Mouse (Mus musculus): ENCODE data around the gene Nat8f4. TPM values are rescaled to one million over a fixed set of nuclear protein-coding genes. Genes with fewer than 3 reads are reported as not detected.

Nat8f4 gene
- polyA plus RNA-seq, 1 experiment = 5.5 TPM

DNA sequence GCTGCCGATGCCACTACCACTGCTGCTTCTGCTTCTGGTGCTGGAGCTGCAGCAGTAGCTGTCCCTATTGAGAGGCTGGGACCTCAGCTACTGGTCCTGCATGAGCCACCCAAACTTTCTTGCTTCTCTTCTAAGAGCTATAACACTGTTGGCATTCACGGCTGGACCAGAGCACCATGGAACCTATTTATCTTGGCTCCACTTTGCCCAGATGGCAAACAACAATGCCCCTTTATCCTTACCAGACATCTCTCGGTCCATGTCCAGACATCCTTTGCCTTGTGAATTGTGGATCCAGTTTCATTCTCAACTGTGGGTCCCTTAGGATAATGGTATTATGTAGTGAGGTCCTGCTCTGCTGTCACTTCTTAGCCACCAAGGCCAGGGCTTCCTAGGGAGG, 43.4 kb downstream of the Nat8f4 start:
- TF ChIP-seq CTCF (IDR thresholded peaks at IDR 0.05; ENCODE audit: borderline replicate concordance, extremely low read depth, insufficient read depth, insufficient read length) (no peak), POLR2A (IDR thresholded peaks at IDR 0.05; ENCODE audit: borderline replicate concordance, extremely low read depth, insufficient read depth, insufficient read length, poor library complexity, severe bottlenecking) (no peak)

DNA sequence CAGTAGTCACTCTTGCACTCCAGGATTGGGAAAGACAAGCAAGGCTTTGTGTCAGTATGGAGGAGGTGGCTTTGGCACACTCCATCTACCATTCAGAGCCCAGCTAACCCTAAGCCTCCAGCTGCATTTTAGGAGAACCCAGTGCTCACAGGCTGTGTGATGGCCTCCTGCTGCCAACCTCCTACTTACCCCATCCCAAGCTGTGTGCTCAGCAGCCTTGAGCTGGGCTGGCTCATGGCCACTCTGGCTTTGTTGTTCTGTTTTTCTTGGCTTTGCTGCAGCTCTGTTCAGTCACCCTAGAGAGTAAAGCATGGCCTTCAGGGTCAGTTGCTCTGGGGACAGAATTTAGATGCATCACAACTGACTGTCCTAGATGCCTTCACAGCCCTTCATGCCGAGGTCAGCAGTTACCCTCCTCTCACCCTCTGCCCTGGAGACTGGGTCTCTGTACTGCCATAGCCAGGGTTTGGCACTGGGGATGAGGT, 48.4 kb downstream of the Nat8f4 start:
- no peak for TF ChIP-seq POLR2A (IDR thresholded peaks at IDR 0.05; ENCODE audit: borderline replicate concordance, extremely low read depth, insufficient read depth, insufficient read length, poor library complexity, severe bottlenecking)
- TF ChIP-seq CTCF (IDR thresholded peaks at IDR 0.05; ENCODE audit: borderline replicate concordance, extremely low read depth, insufficient read depth, insufficient read length) = no peak
- DNase-seq (ENCODE audit: low read depth) = peak; percentile 40

More for the DNA sequence above, 43.4 kb downstream of the Nat8f4 start:
- no peak for DNase-seq (ENCODE audit: low read depth)

DNA sequence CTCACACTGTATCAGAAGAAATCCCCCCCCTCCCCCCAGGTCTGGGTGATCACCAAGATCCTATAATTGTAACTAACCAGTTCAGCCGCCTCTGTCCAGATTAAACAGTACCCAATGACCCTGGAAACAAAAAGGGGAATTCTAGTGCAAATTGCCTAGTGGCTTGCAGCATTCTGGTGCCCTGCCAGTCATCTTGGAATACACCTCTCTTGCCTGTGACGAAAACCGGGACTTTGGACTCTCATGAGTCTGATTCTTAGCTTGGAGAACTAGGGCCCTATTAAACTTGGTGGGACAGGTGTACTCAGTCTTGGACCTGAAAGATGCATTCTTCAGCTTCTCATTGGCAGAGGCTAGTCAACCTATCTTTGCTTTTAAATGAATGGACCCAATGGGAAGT, 51.2 kb downstream of the Nat8f4 start:
- DNase-seq (ENCODE audit: low read depth) = no peak
- TF ChIP-seq POLR2A (IDR thresholded peaks at IDR 0.05; ENCODE audit: borderline replicate concordance, extremely low read depth, insufficient read depth, insufficient read length, poor library complexity, severe bottlenecking) (no peak), CTCF (IDR thresholded peaks at IDR 0.05; ENCODE audit: borderline replicate concordance, extremely low read depth, insufficient read depth, insufficient read length) (no peak)

DNA sequence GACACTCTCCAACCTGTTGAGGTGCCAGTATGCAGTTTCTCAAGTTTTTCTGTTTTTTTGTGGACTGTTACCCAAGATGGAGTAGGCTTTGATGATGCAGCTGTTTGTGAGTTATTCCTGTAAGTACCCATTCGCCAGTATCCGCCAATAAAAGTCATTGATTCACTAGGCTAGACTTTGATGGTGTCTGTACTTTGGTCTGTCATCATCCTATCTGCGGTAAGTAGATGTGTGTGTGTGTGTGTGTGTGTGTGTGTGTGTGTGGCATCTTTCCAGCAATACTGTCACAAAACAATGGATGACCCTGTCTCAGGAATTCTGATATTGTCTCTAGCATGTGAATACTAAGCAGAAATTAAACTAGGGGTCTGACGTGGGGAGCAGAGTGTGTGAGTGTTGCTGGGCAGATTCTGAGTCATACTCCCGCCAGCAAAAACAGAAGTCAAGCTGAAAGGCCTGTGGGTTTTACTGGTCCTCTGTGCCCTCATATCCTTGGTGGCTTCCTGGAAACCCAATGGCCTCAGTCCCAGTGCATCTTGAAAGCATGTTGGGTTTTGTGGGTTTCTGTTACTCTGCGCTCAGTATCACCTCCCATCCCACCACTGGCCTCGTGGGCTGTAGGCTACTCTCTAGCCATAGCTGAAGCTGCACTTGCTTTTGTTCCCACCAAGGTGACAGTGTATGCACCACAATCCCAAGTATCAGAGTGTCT, 53.5 kb downstream of the Nat8f4 start:
- TF ChIP-seq CTCF (IDR thresholded peaks at IDR 0.05; ENCODE audit: borderline replicate concordance, extremely low read depth, insufficient read depth, insufficient read length) (no peak), POLR2A (IDR thresholded peaks at IDR 0.05; ENCODE audit: borderline replicate concordance, extremely low read depth, insufficient read depth, insufficient read length, poor library complexity, severe bottlenecking) (no peak)
- no peak for DNase-seq (ENCODE audit: low read depth)

DNA sequence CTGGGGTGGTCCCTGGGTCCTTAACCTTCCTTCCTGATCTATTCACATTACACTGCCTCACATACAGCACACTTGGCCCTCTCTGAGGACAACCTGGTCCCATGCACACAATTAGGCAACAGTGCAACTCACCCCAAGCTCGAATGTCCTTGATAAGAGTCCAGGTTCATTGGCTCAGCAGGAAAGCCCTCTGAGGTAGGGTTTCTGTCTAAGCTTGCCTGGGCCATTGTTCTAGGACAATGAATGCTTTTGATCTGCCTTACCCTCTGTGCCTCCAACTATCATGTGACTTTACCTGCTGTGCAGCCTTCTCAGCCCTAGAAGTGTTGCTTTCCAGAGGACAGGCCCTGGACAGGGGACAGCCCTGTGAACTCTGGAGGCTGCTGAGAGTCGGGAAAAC, 55.4 kb downstream of the Nat8f4 start:
- DNase-seq (ENCODE audit: low read depth) = no peak
- TF ChIP-seq CTCF (IDR thresholded peaks at IDR 0.05; ENCODE audit: borderline replicate concordance, extremely low read depth, insufficient read depth, insufficient read length) = no peak
- no peak for TF ChIP-seq POLR2A (IDR thresholded peaks at IDR 0.05; ENCODE audit: borderline replicate concordance, extremely low read depth, insufficient read depth, insufficient read length, poor library complexity, severe bottlenecking)

Other genes with a start within 250 kb of the Nat8f4 start
- gene Nat8f7, start 191.7 kb downstream of the Nat8f4 start, polyA plus RNA-seq (2012; rRNA removed) = not detected in 2 replicates
- gene Nat8f3, start 139.1 kb downstream of the Nat8f4 start, polyA plus RNA-seq (2012; rRNA removed) = 0.08 TPM in 1 of 2 replicates, not detected in the other
- gene Nat8f6, start 83.9 kb downstream of the Nat8f4 start, polyA plus RNA-seq (2012; rRNA removed) = 0.08 TPM in 1 of 2 replicates, not detected in the other
- not detected in 2 replicates for gene Nat8f5, start 83.9 kb downstream of the Nat8f4 start, polyA plus RNA-seq (2012; rRNA removed)
- not detected in 2 replicates for gene Nat8, start 72.8 kb downstream of the Nat8f4 start, polyA plus RNA-seq (2012; rRNA removed)
- gene Nat8f2, start 35.7 kb downstream of the Nat8f4 start, polyA plus RNA-seq (2012; rRNA removed) = 0.03 and 0.10 TPM in 2 replicates
- gene Tprkb, start 7.0 kb upstream of the Nat8f4 start, polyA plus RNA-seq (2012; rRNA removed) = 35.5 and 40.7 TPM in 2 replicates
- gene Nat8f1, start 10.8 kb upstream of the Nat8f4 start, polyA plus RNA-seq (2012; rRNA removed) = 16.5 and 17.1 TPM in 2 replicates
- gene Dusp11, start 56.8 kb upstream of the Nat8f4 start, polyA plus RNA-seq (2012; rRNA removed) = 157 and 169 TPM in 2 replicates
- 0.15 TPM in 1 of 2 replicates, not detected in the other for gene Figla, start 111.3 kb upstream of the Nat8f4 start, polyA plus RNA-seq (2012; rRNA removed)
- gene Add2, start 123.8 kb upstream of the Nat8f4 start, polyA plus RNA-seq (2012; rRNA removed) = 181 and 191 TPM in 2 replicates

Measured in brain, embryonic 14.5 days (tissue).